Mouse (Mus musculus) limb, embryonic 13.5 days (tissue): ENCODE data around the gene Gorasp2. TPM values are rescaled to one million over a fixed set of nuclear protein-coding genes. Genes with fewer than 3 reads are reported as not detected.

ENCODE experiments used
- polyA plus RNA-seq: library from polyadenylated mRNA; unstranded; fragments of >200 nt; fragmentation: Nextera tagmentation; extraction: Ambion mirVana; gene quantifications from 2 replicates; pipeline ENCODE4 v1.2.1, GENCODE M21; 2015

Gene Gorasp2
- polyA plus RNA-seq, 1 experiment from 2014 or later: 170 TPM

Other genes with a start within 250 kb of the Gorasp2 start
- 3.2 TPM in 2 replicates for gene Sp5, start 186.7 kb upstream of the Gorasp2 start, polyA plus RNA-seq
- 0.89 and 1.7 TPM in 2 replicates for gene Erich2, start 152.8 kb upstream of the Gorasp2 start, polyA plus RNA-seq
- 0.45 and 0.46 TPM in 2 replicates for gene Gad1, start 108.5 kb upstream of the Gorasp2 start, polyA plus RNA-seq
- 5.6 and 6.3 TPM in 2 replicates for gene Gm26558, start 532 bp downstream of the Gorasp2 start, polyA plus RNA-seq
- gene Tlk1, start 164.2 kb downstream of the Gorasp2 start, polyA plus RNA-seq: 30.6 and 34.5 TPM in 2 replicates